Mouse (Mus musculus) thymus, adult 2 months (tissue): ENCODE data around the gene Rwdd2b.

Source experiments
- CTCF ChIP-seq: fragments of 200-500 bp; IDR thresholded peaks from 2 replicates; pipeline ENCODE4 v1.5.1; 2012; ENCODE audit warnings: mild to moderate bottlenecking, control low read depth, low read length, moderate library complexity, borderline replicate concordance; ENCODE audit not compliant: control insufficient read depth, poor library complexity, insufficient read depth; ENCODE audit errors: extremely low read depth
- POLR2A ChIP-seq: fragments of 200-500 bp; IDR thresholded peaks from 2 replicates; pipeline ENCODE4 v1.6.1; 2012; ENCODE audit warnings: mild to moderate bottlenecking, low read length, control low read depth, moderate library complexity; ENCODE audit not compliant: control insufficient read depth, poor library complexity, insufficient read depth; ENCODE audit errors: extremely low read depth

DNA sequence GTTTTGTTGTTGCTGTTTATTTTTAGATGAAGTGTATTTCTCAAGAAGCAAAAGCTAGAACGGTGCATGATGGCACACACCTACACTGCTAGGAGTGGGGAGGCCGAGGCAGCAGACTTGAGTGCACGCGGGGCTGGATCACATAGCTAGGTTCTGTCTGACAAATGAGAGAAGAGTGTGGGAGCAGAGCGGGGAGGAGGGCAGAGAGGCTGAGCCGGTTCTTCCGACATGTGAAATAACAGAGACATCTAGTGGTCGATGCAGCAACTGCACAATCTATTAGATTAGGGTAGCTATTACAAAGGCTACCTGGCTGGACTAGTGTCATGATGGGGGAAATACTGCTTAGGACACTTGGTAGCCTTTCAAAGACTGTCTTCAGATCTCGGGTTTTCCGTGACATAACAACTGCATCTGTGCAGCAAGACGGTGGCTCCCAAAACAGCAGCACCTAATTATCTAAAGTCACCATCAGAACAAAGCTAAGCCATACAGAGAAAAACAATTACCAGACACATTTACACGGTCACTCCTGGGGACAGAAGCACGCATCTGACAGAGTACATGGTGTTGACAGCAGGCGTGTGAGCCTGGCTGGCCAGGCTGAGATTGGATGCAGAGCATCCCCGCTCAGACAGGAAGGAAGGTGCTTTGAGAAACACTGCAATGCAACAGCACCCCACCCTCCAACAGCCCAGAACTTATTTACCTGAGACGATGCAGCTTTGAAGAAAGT is 46.4 kb downstream of the Rwdd2b start:
- no peak for TF ChIP-seq POLR2A
- no peak for TF ChIP-seq CTCF
